Mouse (Mus musculus) forebrain, postnatal 0 days (tissue): ENCODE measurements around the gene Atp7a. TPM values are rescaled to one million over a fixed set of nuclear protein-coding genes. Genes with fewer than 3 reads are reported as not detected.

Experiments used
- ATAC-seq: fragments of 200-750 bp; cut with Nextera tagmentation; 2 replicates; pipeline ENCODE4 v1.8.0; 2017; ENCODE audit warnings: mild to moderate bottlenecking, moderate library complexity
- DNase-seq: peaks from one replicate; pipeline ENCODE4 v3.0.0-alpha.2; 2015
- H3K27ac ChIP-seq: fragments of 300-500 bp; sonication (generic); 2 replicates; pipeline ENCODE4 v1.5.1; 2014; ENCODE audit warnings: low read depth, mild to moderate bottlenecking, antibody characterized with exemption, low read length, moderate library complexity, mixed read lengths
- H3K27me3 ChIP-seq: fragments of 300-500 bp; sonication (generic); 2 replicates; pipeline ENCODE4 v1.6.1; 2014; ENCODE audit warnings: mild to moderate bottlenecking, low read length, mixed read lengths; ENCODE audit not compliant: insufficient read depth
- H3K36me3 ChIP-seq: fragments of 300-500 bp; sonication (generic); 2 replicates; pipeline ENCODE4 v1.6.1; 2014; ENCODE audit warnings: mild to moderate bottlenecking, moderate library complexity; ENCODE audit not compliant: insufficient read depth
- H3K4me1 ChIP-seq: fragments of 300-500 bp; sonication (generic); 2 replicates; pipeline ENCODE4 v1.6.1; 2014; ENCODE audit warnings: antibody characterized with exemption; ENCODE audit not compliant: insufficient read depth
- H3K4me2 ChIP-seq: fragments of 300-500 bp; sonication (generic); 2 replicates; pipeline ENCODE4 v1.6.1; 2014; ENCODE audit warnings: low read depth, mild to moderate bottlenecking, moderate library complexity
- H3K4me3 ChIP-seq: fragments of 300-500 bp; sonication (generic); 2 replicates; pipeline ENCODE4 v1.5.1; 2014; ENCODE audit warnings: low read depth, low read length, mixed read lengths
- H3K9ac ChIP-seq: fragments of 300-500 bp; sonication (generic); 2 replicates; pipeline ENCODE4 v1.6.1; 2014; ENCODE audit warnings: mild to moderate bottlenecking
- H3K9me3 ChIP-seq: fragments of 300-500 bp; sonication (generic); 2 replicates; pipeline ENCODE4 v1.6.1; 2016; ENCODE audit warnings: low read length
- CTCF ChIP-seq: sonication (generic); IDR thresholded peaks from 2 replicates; pipeline ENCODE4 v1.5.1; 2016; ENCODE audit warnings: antibody characterized with exemption, control low read depth, low read depth
- WGBS: fragments of 180-500 bp; shearing (Covaris S2); extraction: QIAGEN DNeasy Blood & Tissue Kit; methylation state at CpG from one replicate; pipeline ENCODE4 v1.1.7; 2014; 5-methylcytosine and 5-hydroxymethylcytosine counted together
- polyA plus RNA-seq: library from polyadenylated mRNA; unstranded; fragments of >200 nt; fragmentation: Nextera tagmentation; extraction: Ambion mirVana; gene quantifications from 2 replicates; pipeline ENCODE4 v1.2.1, GENCODE M21; 2015
- total RNA-seq: library from RNA; depleted of rRNA; stranded (reverse); fragments of >200 nt; gene quantifications from 2 replicates; pipeline ENCODE4 v1.2.3, GENCODE M21; 2014; rRNA removed

Gene Atp7a
- total and polyA plus RNA-seq, 2 experiments from 2014 or later, result 6.5 to 14.6 TPM

GRCm38 (mm10) chrX:106171106-106171852 lies 144.2 kb downstream of the Atp7a start:
- H3K36me3 ChIP-seq, result no peaks in the 10 kb centered on the region
- peak; percentile 84 for TF ChIP-seq CTCF
- H3K9me3 ChIP-seq, result no peaks in the 10 kb centered on the region
- peak overlapping the region; percentile 45 for H3K4me2 ChIP-seq
- no peaks in the 10 kb centered on the region for H3K27me3 ChIP-seq
- peak; percentile 86 for DNase-seq
- no peaks in the 10 kb centered on the region for H3K4me1 ChIP-seq
- H3K4me3 ChIP-seq, result peak overlapping the region; percentile 24
- ATAC-seq, result peak; percentile 94
- no peak overlapping the region for H3K27ac ChIP-seq
- 32% methylated on average over 18 of the region's 18 CpGs for WGBS
- H3K9ac ChIP-seq, result peak overlapping the region; percentile 39; the same call in 1 of the 2 replicates

- no peak for TF ChIP-seq CTCF
- peak overlapping the region; percentile 24 for H3K4me3 ChIP-seq
- ATAC-seq, result no peak
- no peaks in the 10 kb centered on the region for H3K36me3 ChIP-seq
- DNase-seq, result no peak
- H3K4me1 ChIP-seq, result no peaks in the 10 kb centered on the region
- H3K27ac ChIP-seq, result no peak overlapping the region
- no peaks in the 10 kb centered on the region for H3K27me3 ChIP-seq
- 0 out of 2 replicates have a peak overlapping the region, but pooled peaks have one; percentile 39 for H3K9ac ChIP-seq
- H3K4me2 ChIP-seq, result peak overlapping the region; percentile 45
- H3K9me3 ChIP-seq, result no peaks in the 10 kb centered on the region
- WGBS, result 69% methylated on average over 5 of the region's 6 CpGs
Measured at GRCm38 (mm10) chrX:106171853-106172154, 144.7 kb downstream of the Atp7a start.

Other genes starting within 250 kb of the Atp7a start
- 220 and 305 TPM in 2 replicates for gene Atrx, start 97.9 kb upstream of the Atp7a start, total RNA-seq
- 130 and 222 TPM in 2 replicates for gene Atrx, start 97.9 kb upstream of the Atp7a start, polyA plus RNA-seq
- 15.5 and 17.0 TPM in 2 replicates for gene Magt1, start 15.4 kb upstream of the Atp7a start, total RNA-seq
- gene Magt1, start 15.4 kb upstream of the Atp7a start, polyA plus RNA-seq, result 8.5 and 12.3 TPM in 2 replicates
- gene Cox7b, start 11.6 kb upstream of the Atp7a start, total RNA-seq, result 193 and 278 TPM in 2 replicates
- 393 and 557 TPM in 2 replicates for gene Cox7b, start 11.6 kb upstream of the Atp7a start, polyA plus RNA-seq
- 0.85 and 1.5 TPM in 2 replicates for gene Tlr13, start 115.9 kb downstream of the Atp7a start, total RNA-seq
- gene Tlr13, start 115.9 kb downstream of the Atp7a start, polyA plus RNA-seq, result 0.30 and 0.45 TPM in 2 replicates
- 245 and 251 TPM in 2 replicates for gene Pgk1, start 159.8 kb downstream of the Atp7a start, total RNA-seq
- gene Pgk1, start 159.8 kb downstream of the Atp7a start, polyA plus RNA-seq, result 227 and 230 TPM in 2 replicates
- 18.5 and 20.4 TPM in 2 replicates for gene Taf9b, start 193.9 kb downstream of the Atp7a start, total RNA-seq
- gene Taf9b, start 193.9 kb downstream of the Atp7a start, polyA plus RNA-seq, result 21.4 and 21.8 TPM in 2 replicates
- not detected in 2 replicates for gene Fnd3c2, start 228.1 kb downstream of the Atp7a start, total RNA-seq
- gene Fnd3c2, start 228.1 kb downstream of the Atp7a start, polyA plus RNA-seq, result not detected in 2 replicates